Mouse (Mus musculus) cerebellum, postnatal 36 days (tissue): Measurements from ENCODE around the gene Ubqln1.

Experiments used
- DNase-seq, 2 experiments: peaks; one replicate each; pipeline ENCODE4 v3.0.0; 2021 to 2022; ENCODE audit warnings: mixed read lengths in 2 of 2

The Ubqln1 gene

DNA sequence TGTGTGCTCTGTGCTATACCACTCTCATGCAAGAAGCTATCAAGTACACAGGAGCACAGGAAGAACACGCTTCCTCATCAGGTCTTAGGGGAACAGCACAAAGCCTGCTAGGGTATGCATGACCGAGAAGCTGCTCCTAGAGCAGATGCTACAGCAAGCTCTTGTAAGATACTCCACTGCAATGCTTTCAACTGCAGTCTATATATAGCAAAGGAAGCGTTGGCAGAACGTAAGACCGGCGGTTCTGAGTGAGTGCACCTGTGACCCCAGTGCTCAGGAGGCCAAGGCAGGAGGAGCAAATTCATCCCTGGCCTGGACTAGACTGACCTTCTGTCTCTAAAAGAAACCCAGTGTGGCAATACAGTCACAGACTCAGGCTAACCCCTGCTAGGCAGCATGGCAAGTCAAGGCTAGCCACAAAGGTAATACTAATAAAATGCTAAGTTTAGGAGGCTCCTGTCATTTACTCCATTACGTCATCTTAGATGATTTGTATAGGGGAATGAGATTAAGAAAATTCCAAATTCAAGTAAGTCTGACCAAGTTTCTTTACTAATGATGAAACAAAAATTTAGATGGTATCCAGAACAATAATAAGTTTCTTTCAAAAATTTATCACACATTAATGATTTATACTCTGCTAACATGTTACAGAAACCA, 17.3 kb downstream of the Ubqln1 start:
- DNase-seq, result no peak

DNA sequence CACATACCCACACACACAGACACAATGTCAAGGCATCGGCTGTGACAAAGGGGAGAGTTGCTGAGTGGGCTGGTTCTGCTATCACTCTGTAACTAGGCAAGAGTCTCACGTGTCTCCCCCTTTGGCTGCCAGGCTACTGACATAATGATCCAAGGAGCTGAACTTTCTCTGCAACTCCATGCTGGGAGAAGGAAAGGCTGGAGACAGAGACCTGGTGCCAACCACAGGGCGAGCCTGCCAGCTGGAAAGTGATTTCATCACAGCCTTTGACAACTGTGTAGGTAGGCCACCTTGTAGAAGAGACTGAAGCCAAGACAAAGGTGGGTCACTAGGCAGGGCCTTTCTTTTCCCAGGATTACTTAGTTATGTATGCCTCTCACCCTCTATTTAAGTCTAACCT, 18.2 kb downstream of the Ubqln1 start:
- no peak for DNase-seq

DNA sequence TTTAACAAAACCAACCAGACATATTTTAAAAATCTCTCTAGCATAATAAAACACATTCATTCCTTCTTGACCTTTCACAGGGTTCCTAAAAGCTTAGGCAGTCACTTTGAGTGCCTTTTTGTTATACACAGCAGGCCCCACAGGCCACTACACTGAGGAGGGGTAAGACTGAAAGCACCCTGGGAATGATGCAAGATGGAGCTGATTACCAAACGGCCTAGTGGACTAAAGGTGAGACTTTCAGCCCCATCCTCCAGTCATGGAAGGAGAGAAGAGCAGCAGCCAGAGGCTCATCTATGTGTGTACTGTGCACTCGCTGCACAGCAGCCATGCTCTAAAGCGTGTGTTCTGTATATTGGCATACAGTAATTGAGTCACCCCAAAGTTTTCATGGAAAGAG, 20.5 kb downstream of the Ubqln1 start:
- no peak for DNase-seq

DNA sequence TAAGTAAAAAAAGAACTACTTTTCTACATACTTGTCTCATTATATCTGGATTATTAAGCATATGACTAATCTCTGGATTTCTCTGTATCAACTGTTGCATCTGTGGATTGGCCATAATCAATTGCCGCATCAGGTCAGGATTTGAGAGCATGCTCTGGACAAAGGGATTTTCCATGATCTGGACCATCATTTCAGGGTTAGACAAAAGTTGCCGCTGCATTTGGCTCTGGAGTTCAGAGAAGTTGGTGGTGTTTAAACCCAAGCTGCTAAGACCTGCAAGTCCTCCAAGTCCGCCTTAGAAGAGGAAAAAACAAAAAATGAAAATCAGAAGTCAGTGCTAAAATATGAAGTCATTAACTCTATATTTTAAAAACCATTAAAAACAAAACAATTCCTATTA, 22.2 kb downstream of the Ubqln1 start:
- DNase-seq, result no peak

DNA sequence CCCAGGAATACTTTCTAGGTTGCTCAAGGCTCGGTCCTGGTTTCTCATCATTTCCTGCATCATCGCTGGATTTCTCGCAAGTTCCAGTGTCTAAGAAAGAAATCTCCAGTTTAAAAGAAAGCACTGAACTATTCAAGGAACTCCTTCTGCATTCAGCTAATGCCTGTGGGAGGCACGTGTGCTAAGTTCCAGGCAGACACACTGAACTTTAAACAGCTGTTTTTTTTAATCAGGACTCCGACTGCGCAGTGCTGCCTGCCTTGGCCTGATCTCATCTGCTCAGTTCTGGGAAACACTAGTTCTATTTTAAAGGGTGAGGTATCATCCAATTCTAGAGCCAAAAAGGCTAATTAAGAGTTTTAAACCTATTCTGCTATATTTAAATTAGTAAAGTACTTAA, 23.3 kb downstream of the Ubqln1 start:
- no peak for DNase-seq

DNA sequence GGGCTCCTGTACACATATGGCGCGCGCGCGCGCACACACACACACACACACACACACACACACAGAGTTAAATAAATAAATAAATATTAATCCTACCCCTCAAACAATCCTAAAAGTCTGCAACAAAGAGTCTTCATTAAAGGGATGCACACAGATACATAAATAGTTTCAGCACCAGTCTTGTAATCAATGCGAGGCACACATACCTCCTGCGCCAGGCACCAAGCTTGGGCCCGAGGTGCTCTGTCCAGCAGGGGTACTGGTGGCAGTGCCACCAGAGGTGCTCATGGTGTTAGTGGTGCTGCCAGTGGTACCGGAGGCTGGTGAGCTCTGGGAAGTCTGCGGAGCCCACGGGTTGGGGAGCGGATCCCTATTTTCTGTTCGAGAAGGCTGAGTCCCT, 23.9 kb downstream of the Ubqln1 start:
- no peak for DNase-seq

DNA sequence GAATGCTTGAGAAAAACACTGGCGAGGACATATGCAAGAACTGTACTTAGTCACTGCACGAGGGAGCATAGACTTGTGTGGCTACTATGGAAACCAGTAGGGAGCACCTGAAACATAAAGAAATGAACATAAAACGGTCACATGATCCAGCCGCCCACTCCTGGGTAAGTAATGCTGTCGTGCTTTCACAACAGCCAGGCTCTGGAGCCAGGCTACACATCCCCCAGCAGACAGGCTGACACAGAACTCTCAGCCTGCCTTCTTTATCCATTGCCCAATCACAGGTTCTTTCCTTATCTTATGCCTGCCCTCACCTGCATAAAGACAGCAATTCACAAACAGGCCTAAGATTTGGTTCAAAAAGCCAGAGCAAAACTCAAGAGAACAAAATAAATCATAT, 26.0 kb downstream of the Ubqln1 start:
- no peak for DNase-seq

DNA sequence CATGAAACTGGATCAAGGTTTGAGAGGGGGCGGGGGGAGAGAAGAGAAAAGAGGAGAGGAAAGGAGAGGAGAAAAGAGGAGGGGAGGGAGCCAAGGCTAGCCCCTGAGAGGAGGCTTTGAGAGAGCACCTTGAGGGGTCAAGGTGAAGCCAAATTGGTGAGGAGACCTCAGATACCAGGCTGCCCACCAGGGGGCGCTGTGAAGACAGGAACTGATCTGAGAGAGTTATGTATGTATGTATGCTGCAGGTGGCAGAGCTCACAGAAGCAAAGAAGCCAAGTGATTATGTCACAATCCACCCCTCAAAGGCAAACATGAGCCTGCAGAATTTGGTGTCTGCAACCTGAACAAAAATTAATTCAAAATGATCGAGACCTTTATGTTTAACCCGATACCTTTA, 27.0 kb downstream of the Ubqln1 start:
- DNase-seq, result peak; percentile 95

DNA sequence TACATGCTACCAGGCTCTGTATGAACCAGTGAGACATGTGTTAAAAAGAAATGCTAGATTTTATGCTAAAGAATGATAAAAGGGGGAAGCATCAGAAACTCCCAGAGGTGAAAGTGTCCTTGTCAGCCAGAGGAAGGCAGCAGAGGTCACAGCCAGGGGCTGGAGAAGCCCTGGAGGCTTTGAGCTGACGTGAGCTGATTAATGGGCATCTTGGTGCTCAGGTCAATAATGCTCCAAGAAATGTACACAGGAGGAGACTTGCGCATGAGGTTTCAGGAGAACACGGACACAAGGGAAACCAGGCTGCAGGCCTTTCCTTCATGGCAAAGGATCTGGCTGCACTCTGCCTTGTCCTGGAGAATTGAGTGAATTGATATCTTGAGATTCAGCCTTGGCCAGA, 27.7 kb downstream of the Ubqln1 start:
- DNase-seq, result no peak

DNA sequence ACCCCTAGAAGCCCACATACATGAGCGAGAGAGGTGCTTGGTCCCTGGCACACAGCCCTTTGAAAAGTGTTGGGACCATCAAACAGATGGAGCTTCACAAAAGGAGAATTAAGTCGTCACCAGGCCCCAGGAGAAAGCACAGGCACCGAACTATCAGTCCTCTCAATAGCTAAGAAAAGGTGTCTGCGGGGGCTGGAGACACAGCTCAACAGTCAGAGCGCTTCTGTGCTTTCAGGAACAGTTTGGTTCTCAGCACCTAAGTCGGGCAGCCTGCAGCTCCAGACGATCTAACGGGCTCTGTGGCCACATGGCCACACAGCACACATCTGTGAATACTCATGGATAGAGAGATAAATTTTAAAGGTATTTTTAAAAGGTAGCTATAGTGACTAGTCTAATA, 29.2 kb downstream of the Ubqln1 start:
- no peak for DNase-seq

DNA sequence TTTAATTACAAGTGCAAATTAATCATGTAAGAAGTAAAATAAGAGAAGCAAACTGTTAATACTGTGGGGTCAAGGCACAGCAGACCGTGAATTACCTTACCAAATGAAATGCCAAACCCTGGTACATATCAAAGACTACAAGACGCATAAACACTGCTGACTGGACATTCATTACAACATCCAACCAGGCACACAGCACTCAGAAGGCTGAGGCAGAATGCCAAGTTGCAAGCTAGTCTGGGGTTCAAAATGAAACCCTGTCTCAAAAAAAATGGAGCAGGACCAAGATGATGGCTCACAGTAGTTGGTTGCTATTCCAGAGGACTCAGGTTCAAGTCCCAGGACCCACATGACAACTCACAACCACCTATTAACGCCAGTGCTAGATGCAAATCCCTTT, 31.3 kb downstream of the Ubqln1 start:
- no peak for DNase-seq

DNA sequence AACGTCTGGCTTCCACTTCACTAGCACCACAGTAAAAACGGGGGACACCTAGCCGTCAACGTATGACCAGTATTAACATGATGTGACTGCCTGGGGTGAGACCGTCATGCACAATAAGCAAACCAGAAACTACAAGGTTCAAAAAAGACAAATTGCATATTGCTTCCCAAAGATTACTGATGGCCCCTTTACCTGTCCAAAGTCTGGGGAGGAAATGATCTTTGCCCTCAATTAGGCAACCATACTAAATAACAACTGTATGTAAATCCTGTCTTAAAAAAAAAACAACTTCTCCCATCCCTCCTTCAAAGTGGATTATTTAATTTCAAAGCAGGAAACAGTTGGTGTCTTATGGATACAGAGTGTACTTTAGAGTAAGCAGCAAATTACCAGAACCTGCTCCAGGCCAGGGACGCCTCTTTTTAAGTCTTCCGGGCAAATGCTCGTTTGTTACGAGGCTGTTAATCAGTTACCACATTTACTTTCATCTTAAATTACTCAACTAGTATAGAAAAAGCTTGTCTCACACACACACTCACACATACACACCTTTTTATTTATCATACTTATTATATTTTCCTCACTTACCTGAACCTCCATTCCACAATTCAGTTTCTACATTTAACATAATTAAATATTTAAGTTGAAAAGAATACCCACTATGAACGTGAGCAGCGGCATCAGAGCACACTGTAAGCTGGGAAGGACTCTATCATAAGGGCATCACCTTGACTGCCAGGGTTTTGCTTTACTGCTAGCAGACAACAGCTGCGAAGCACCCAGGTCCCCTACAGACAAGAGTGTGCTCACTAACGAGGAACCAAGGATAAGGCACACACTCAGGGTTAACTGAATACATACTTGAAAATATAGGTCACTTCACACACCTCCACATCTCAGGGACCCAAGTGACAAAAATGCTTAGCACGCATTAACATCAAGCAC, 33.6 kb downstream of the Ubqln1 start:
- DNase-seq, result no peak

DNA sequence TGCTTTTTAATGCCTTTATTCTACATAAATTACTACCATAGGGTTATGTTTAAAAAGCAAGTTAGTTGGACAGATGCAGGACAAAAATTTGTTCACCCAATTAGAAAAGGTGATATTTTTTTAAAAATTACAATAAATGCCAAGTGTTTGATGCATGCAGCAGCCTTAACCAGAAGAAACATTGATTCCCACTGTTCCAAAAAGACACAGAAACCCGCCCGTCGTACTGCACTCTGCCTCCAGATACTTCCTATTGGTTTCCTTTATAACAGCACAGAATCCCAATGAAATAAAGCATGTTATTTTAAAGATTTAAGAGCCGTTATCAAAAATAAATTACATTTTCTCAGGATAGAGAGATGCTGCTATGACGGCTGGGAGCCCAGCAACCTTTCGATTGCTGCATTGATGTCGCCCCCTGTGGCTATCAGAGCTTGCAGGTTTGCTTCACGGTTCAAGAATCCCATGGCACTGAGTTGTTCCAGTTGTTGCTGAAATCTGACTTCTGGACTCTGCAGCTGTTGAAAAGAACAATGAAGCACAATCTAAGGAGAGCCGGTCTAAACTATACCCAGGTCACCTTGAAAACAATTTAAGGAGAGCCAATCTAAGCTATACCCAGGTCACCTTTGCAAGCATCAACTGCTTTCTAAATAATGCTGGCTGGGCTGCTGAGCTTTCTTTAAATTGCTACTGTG, 37.8 kb downstream of the Ubqln1 start:
- DNase-seq, result peak; percentile 92 to 99

DNA sequence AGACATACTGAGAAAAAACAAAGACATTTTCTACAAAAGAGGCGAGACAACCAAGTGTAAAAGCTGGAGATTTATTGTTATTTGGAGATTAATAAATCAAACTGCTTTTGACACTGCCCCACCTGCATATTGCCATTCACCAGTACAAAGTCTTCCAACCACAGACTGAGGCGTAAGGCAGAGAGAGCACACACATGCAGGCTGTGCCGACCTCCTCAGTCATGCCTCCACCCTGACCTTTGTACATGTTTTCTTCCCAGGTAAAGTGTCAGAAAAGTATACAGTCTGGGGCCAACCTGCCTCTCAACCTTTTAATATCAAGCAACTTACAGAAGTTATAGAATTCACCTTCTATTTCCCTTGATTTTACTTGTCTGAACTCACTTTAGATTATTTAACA, 39.3 kb downstream of the Ubqln1 start:
- no peak for DNase-seq

DNA sequence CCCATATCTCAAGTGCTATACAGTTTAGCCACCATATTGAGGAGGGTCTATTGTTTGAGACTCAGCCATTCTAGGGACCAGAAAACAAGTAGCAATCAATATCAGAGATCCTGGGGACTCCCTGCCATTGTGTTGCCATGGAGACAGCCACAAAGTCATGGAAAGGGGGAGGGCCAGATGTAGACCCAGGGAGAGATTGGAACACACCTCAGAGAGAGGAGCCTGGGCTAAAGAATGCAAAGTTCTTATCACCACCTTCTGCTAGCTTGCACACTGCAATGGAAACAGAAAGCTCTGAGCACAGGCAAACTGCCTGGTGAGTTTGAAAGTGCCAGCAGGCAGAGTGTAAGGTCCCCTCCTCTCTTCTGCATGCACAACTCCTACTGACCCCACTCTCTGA, 47.3 kb downstream of the Ubqln1 start:
- no peak for DNase-seq

DNA sequence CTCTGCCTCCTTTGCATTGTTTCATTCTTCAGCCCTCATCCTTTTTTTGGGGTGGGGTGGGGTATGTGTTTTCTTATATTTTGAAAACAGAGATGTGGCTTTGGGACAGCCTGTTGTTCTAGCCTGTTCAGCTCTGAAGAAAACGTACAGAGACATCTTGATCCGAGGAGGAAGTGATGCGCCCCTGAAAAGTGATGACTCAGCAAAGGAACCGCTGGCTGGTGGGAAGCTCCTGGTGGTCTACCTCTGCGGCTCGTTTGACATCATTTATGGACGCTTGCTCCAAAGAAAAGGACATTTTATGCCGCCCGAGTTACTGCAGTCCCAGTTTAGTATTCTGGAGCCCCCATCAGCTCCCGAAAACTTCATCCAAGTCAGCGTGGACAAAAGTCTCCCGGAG, 52.1 kb downstream of the Ubqln1 start:
- no peak for DNase-seq

DNA sequence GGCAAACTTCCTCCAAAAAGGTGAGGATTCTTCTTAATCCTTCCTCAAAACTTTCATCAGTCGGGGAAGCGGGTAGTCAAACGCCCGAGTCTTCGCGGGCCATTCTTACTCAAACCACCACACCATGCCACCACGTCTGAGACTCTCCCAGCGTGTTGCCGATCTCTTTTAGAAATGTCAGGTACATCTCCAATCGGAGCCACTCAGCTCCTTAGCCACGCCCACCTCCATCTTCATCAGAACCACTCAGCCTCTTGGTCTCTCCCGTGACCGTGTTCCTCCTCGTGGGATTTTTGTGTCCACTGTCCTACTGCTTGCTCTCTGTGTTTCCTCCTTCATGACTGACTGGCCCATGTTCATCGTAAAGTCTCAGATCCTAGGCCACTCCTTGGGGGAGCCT, 54.7 kb downstream of the Ubqln1 start:
- DNase-seq, result no peak

DNA sequence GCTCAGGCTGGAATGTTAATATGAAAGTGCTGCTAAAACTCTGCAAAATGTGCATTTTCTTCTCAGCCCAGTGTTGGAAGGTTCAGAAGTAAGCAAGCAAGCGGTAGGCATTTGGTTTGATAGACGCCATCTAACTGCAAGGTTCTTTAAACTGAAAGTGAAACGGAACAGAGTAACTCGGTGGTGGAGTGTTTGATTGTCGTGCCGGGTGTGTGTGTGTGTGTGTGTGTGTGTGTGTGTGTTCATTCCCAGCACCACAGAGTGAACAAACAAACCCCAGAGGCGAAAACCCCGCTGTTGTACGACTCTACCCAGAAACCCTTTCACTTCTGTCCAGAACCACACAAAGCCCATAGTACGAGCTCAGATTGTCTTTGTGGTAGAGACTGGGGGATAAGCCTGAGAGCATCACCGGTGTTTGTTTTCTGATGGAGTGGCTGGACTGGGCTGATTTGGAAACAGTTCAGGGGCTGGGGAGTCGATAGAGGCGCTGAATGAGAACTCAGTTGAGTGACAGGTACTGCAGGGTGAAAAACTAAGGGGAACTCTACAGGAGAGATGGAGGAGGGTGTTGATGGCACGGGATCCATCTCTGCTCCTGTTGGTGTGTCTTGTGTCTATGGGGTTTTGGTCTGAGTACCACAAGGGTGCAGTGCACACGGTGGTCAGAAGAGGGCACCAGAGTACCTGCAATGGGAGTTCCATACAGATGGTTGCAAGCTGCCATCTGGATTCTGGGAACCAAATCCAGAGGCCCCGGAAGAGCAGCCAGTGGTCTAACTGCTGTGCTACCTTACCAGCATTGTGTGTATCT, 57.1 kb downstream of the Ubqln1 start:
- peak; percentile 88 to 92 for DNase-seq

DNA sequence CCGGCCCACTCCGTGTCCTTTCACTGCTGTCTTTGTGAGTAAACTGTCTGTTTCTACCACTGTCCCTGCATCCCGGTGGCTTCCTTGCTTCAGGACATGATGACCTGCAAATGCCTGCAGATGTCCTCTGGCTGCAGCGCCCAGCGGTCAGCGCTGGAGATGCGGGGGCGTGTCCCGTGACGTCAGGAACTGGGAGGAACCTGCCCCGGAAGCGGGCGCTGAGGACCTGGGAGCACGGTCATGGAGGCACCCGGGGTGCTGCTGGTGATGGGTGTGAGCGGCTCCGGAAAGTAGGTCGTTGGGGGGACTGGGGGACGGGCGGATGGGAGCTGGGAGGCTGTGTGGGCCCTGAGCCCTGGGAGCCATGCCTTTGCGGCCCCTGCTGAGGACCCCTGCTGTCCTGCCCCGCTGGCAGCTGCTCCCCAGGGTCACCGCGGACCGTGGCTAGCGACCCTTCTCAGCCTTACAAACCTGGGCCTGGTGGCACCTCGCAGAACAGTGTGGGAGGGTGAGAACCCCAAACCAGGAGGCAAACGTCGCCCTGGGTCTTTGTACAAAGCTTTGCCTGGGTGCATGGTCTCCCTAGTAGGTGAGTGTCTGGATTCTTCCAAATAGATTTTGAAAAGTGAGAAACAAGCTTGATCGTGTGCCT, 57.9 kb downstream of the Ubqln1 start, which contains the start of gene Idnk:
Gene Idnk, plus strand, starts transcription at position 203 of the 652 bp plus-strand sequence.
- DNase-seq, result peak; percentile 77 to 86

DNA sequence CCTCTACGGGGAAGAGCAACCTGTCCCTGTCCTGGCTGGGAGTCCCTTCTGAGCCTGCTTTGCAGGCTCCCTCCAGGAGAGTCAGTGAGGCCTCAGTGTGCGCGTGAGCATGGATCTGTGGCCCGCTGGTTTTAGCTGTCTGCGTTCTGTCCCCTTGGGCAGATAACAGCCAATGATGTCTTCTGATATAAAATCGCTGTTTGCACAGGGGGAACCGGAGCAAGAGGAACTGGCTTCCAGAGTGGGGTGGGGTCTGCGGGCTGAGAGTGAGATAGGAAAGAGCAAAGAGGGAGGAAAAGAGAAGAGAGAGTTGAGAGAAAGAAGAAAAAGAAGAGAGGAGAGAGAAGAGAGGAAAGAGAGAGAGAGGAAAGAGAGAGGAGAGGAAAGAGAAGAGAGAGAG, 58.4 kb downstream of the Ubqln1 start:
- peak in 1 of 2 experiments; percentile 32 for DNase-seq

DNA sequence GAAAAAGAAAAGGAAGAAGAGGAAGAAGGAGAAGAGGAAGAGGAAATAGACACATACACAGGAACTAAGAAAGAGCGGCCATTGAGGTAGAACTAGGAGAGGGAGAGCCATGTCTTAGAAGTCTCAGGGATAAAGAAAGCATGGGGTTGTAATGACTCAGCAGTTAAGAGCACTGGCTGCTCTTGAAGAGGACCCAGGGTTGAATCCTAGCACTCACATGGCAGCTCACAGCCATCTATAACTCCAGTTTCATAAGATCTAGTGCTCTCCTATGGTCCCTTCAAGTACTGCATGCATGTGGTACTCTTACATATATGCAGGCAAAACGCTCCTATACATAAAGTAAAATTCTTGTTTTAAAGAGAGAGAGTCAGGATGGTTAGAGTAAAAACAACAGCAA, 59.4 kb downstream of the Ubqln1 start:
- DNase-seq, result no peak

DNA sequence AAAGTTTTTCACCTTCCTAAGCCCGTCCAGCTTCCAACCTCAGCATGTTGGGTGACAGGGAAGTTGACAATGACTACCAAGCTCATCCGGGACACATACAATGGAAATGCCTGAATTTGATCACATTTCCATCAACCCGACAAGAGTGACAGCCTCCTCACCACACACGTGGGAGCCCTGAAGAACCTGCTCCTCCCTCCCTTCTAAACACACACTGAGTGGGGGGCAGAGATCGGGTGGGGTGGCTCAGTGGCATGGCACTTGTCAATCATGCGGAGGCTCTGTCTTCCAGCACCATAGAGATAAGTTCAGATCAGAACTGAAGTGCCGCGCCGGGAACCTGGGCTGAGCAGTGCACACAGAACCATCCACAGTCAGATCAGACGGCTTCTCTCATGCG, 65.0 kb downstream of the Ubqln1 start:
- no peak for DNase-seq
